Mouse (Mus musculus) liver, adult 2 months (tissue): ENCODE measurements around the gene C330007P06Rik. TPM values are rescaled to one million over a fixed set of nuclear protein-coding genes. Genes with fewer than 3 reads are reported as not detected.
"Not testable (repeated sequence)": the region's sequence is repeated elsewhere in the genome, so short reads cannot be mapped to it uniquely, and the experiment has no call there.

Source experiments
- DNase-seq: peaks from one replicate; pipeline ENCODE4 v3.0.0-alpha.2; 2011; ENCODE audit warnings: low read depth, low spot score; ENCODE audit errors: extremely low read depth
- H3K27ac ChIP-seq: fragments of 200-500 bp; replicated peaks from 2 replicates; pipeline ENCODE4 v1.5.1; 2012; ENCODE audit warnings: low read depth, mild to moderate bottlenecking, control low read depth, inconsistent platforms, low read length; ENCODE audit not compliant: insufficient read depth
- H3K27me3 ChIP-seq: fragments of 200-500 bp; 2 replicates; pipeline ENCODE4 v1.6.1; 2012; ENCODE audit warnings: mild to moderate bottlenecking, moderate library complexity, low read length, inconsistent platforms; ENCODE audit not compliant: control insufficient read depth, insufficient read depth
- H3K36me3 ChIP-seq: fragments of 200-500 bp; 2 replicates; pipeline ENCODE4 v1.6.1; 2012; ENCODE audit warnings: low read length, inconsistent platforms; ENCODE audit not compliant: control insufficient read depth, insufficient read depth
- H3K4me1 ChIP-seq: fragments of 200-500 bp; 2 replicates; pipeline ENCODE4 v1.6.1; 2011; ENCODE audit warnings: low read length; ENCODE audit not compliant: control insufficient read depth, insufficient read depth
- H3K4me3 ChIP-seq: fragments of 200-500 bp; 2 replicates; pipeline ENCODE4 v1.5.1; 2011; ENCODE audit warnings: low read depth, mild to moderate bottlenecking, control low read depth, low read length, moderate library complexity; ENCODE audit not compliant: insufficient read depth
- H3K79me2 ChIP-seq: fragments of 200-500 bp; 2 replicates; pipeline ENCODE4 v1.6.1; 2012; ENCODE audit warnings: inconsistent platforms, mild to moderate bottlenecking, low read length, moderate library complexity; ENCODE audit not compliant: control insufficient read depth, insufficient read depth
- H3K9ac ChIP-seq: fragments of 200-500 bp; 2 replicates; pipeline ENCODE4 v1.6.1; 2012; ENCODE audit warnings: low read depth, mild to moderate bottlenecking, control low read depth, inconsistent platforms, low read length
- CTCF ChIP-seq: fragments of 200-500 bp; IDR thresholded peaks from 2 replicates; pipeline ENCODE4 v1.5.1; 2011; ENCODE audit warnings: low read depth, low read length, control low read depth
- POLR2A ChIP-seq: fragments of 200-500 bp; IDR thresholded peaks from 2 replicates; pipeline ENCODE4 v1.6.1; 2011; ENCODE audit warnings: low read length, control low read depth; ENCODE audit not compliant: insufficient read depth; ENCODE audit errors: extremely low read depth
- WGBS: fragments of 180-500 bp; shearing (Covaris S2); methylation state at CpG from one replicate; pipeline ENCODE4 v1.1.7; 2018; 5-methylcytosine and 5-hydroxymethylcytosine counted together
- polyA plus RNA-seq: library from polyadenylated mRNA; depleted of rRNA; stranded (reverse); fragments of >200 nt; gene quantifications from 2 replicates; pipeline ENCODE4 v1.2.3, GENCODE M21; 2012
- total RNA-seq: library from RNA; depleted of rRNA; stranded (reverse); fragments of >200 nt; gene quantifications from 2 replicates; pipeline ENCODE4 v1.2.3, GENCODE M21; 2014

The C330007P06Rik gene
- total and polyA plus RNA-seq, 2 experiments = 9.4 to 30.5 TPM

DNA sequence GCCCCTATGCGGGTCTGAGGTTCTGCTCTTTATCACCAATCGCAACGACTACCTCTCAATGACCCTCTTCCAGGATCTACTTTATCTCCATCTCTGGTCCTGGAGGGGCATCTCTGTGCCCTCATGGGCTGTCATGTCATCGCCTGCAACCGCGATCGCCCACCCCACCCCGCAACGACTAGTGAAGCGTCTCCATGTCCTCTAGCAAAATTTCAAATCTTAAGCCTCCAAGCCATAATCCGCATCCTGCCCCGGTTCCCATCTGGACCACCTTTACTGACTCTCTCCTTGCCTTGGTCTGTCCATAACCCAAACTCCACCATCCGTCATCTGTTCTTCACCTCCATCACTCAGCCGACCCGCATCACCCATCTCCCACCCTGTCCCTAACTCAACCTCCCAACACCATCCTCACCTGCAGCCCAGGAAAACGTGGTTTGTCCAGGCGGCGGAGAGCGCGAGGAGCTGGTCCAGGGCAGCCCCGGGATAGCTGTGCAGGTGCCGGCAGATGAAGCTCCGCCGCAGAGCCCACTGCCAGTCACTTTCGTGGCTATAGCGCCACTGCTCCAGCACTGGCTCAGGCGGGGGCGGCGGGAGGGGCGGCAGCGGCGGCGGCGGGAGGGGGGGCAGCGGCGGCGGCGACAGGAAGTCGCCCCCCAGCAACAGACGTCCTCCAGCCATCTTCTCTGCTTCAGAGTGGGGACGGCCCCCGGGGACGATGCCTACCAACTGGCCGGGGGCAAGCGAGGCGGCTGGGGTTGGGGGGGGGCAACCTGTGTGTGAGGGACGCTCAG is 28.6 kb upstream of the C330007P06Rik start, which contains the start of gene Nkrf:
TSS of gene Nkrf (minus strand) at position 579 of the 794 bp plus-strand sequence.
- WGBS = 4% methylated on average over 31 of the region's 47 CpGs
- no peaks in the 10 kb centered on the region; the same call in 1 of the 2 replicates for H3K79me2 ChIP-seq
- H3K9ac ChIP-seq = peak within 1 kb of the TSS; percentile 79
- H3K27ac ChIP-seq = peak within 1 kb of the TSS; percentile 58
- H3K4me3 ChIP-seq = peak within 1 kb of the TSS; percentile 92
- H3K27me3 ChIP-seq = no peaks in the 10 kb centered on the region
- TF ChIP-seq POLR2A (no peak), CTCF (no peak)
- no peaks in the 10 kb centered on the region for H3K36me3 ChIP-seq
- DNase-seq = no peak
- no peaks in the 10 kb centered on the region for H3K4me1 ChIP-seq

DNA sequence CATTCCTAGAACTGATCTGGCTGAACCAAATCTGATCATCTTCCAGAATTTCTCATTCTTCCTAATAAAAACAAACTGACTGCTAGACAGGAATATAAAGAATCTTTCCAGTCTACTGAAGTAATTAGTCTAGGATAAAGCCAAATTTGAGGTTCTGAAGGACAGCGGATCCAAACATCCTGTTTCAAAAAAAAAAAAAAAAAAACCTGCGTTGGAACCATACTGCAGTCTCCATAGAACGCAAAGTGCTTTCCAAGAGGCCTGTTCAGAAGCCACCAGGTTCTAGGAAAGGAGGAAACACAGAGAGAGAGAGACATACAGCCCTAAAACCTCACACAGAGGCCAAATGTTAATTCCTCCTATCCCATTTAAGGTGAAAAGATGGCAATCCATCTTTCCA is 27.7 kb upstream of the C330007P06Rik start:
- Histone ChIP-seq H3K9ac (no peak overlapping the region), H3K27ac (no peak overlapping the region), H3K4me3 (no peak overlapping the region), H3K36me3 (no peaks in the 10 kb centered on the region), H3K4me1 (no peaks in the 10 kb centered on the region), H3K79me2 (no peaks in the 10 kb centered on the region; the same call in 1 of the 2 replicates), H3K27me3 (no peaks in the 10 kb centered on the region)
- WGBS = 44% methylated on average over 3 of the region's 3 CpGs
- DNase-seq = no peak
- TF ChIP-seq POLR2A = no peak
- no peak for TF ChIP-seq CTCF

DNA sequence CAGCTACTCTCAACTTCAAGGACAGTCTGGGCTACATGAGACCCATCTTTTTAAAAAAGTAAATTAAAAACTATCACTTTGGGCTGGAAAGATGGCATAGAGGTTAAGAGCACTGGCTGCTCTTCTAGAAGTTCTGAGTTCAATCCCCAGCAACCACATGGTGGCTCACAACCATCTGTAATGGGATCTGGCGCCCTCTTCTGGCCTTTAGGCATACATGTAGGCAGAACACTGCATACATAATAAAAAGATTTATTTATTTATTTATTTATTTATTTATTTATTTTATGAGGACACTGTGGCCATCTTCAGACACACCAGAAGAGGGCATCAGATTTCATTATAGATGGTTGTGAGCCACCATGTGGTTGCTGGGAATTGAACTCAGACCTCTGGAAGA is 25.0 kb upstream of the C330007P06Rik start:
- not testable (repeated sequence) for H3K27me3 ChIP-seq, H3K9ac ChIP-seq, H3K4me1 ChIP-seq, H3K27ac ChIP-seq, H3K79me2 ChIP-seq, H3K4me3 ChIP-seq, H3K36me3 ChIP-seq
- DNase-seq = peak; percentile 9
- 74% methylated on average over 1 of the region's 1 CpGs for WGBS

DNA sequence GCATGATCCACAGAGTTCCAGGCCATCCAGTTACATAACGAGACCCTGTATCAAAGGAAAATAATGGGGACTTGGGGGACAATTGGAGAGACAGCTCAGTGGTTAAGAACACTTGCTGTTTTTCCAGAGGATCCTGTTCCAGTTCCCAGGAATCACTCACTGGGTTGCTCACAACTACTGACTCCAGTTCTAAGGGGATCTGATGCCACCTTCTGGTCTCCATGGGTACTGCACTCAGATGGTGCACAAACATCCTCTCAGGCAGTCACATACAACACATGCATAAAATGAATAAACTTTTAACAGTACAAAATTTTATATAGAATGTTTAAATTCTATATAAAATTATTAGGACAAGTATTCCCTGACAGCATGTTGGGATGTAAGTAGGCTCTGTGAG is 10.8 kb upstream of the C330007P06Rik start:
- no peak for TF ChIP-seq POLR2A
- 0 out of 2 replicates have a peak, but pooled peaks have one; percentile 11 for TF ChIP-seq CTCF
- no peaks in the 10 kb centered on the region for H3K79me2 ChIP-seq
- no peak overlapping the region for H3K9ac ChIP-seq
- no peak overlapping the region for H3K27ac ChIP-seq
- no peaks in the 10 kb centered on the region for H3K4me1 ChIP-seq
- 100% methylated on average over 1 of the region's 1 CpGs for WGBS
- H3K27me3 ChIP-seq = no peaks in the 10 kb centered on the region
- peaks cover 11% of the 10 kb centered on the region for H3K36me3 ChIP-seq
- no peak overlapping the region for H3K4me3 ChIP-seq
- DNase-seq = no peak

DNA sequence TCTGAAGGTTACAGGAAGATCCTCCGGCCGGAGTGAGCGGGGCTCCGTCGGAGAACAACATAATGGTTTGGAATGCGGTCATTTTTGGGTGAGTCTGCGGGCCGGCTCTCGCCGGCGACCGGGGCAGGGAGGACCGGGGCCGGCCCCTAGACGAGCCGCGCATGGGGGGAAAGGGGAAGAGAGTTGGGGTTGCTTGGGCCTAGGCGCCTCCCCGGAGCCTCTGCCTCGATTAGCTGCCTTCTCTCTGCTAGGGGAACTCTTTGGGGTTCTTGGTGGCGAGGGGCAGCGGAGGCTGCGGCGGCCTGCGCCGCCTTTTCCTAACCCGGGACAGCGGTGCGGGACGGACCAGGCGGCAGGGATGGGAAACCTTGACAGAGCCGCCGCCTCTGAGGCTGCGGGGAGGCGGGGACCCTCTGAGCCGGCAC is 805 bp upstream of the C330007P06Rik start:
- 0% methylated on average over 34 of the region's 36 CpGs for WGBS
- Histone ChIP-seq H3K79me2 (peaks cover 6% of the 10 kb centered on the region; the same call in 1 of the 2 replicates), H3K9ac (peak overlapping the region; percentile 92), H3K4me3 (peak overlapping the region; percentile 89), H3K27ac (peak overlapping the region; percentile 71; the same call in 1 of the 2 replicates), H3K36me3 (no peaks in the 10 kb centered on the region; the same call in 1 of the 2 replicates), H3K27me3 (no peaks in the 10 kb centered on the region), H3K4me1 (peaks cover 5% of the 10 kb centered on the region)
- TF ChIP-seq CTCF (no peak), POLR2A (no peak)
- no peak for DNase-seq

DNA sequence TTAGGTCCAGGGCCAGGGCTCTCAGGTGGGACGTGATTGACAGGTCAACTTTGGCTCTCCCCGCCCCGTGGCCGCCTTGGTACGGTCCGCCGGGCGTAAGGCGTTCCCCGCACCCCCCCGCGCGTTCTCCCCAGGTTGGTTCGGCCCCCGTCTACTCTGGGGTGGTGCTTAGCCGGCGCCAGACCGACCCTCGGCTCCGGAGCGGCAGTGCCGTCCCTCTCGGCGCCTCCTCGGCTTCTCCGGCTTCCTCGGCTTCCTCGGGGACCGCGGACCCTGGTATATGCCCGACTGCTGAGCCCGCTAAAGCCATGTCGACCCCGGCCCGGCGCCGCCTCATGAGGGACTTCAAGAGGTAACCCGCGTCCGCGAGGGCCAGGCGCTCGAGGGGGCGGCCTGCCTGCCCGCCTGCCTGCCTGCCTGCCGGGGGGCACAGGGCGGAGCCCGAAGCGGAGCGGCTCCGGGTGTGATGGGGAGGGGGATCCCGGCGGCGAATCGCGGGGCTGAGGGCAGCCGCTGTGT is 326 bp upstream of the C330007P06Rik start:
- Histone ChIP-seq H3K9ac (peak overlapping the region; percentile 92), H3K36me3 (no peaks in the 10 kb centered on the region; the same call in 1 of the 2 replicates), H3K27ac (peak overlapping the region; percentile 71; the same call in 1 of the 2 replicates), H3K79me2 (peaks cover 6% of the 10 kb centered on the region; the same call in 1 of the 2 replicates), H3K4me3 (peak overlapping the region; percentile 89), H3K27me3 (no peaks in the 10 kb centered on the region), H3K4me1 (peaks cover 5% of the 10 kb centered on the region)
- peak; percentile 73 for DNase-seq
- 0% methylated on average over 27 of the region's 57 CpGs for WGBS
- TF ChIP-seq CTCF = no peak
- TF ChIP-seq POLR2A = peak; percentile 89
